Mouse (Mus musculus): ENCODE results near the gene Cux1. TPM values are rescaled to one million over a fixed set of nuclear protein-coding genes. Genes with fewer than 3 reads are reported as not detected.

The Cux1 gene
- total RNA-seq, 2 experiments from 2014 or later: 53.3 to 56.6 TPM

DNA sequence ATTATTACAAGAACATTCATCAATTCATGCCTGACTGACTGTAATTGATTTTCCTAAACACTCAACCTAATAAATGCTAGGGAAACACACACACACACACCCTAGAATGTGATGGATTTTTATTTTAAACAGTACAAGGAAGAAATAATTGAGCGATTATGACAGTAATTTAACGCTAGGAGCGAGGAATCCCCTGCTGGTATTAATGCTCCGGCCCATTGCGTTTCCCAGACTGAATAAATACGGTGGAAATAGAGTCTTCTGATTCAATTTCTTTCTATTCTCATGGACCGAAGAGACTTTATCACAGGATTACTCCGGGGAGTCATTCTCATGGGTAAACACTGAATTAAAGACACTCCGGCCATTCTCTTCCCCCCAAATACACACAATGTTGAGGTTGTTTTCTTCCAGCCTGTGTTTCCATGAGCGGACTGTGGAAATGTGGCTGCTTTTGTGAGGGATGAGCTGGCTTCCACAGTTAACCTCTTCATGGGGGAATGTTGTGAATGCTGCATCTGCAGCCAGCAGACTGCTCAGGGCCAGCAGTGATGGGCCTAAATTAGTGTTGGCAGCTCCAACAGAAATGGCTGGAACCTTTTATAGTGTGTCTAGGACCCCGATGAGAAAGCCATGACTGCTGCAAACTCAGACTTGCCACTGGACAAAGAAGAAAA lies 234.4 kb downstream of the Cux1 start:
- DNase-seq (ENCODE audit: low spot score in 2 of 2): no peak

DNA sequence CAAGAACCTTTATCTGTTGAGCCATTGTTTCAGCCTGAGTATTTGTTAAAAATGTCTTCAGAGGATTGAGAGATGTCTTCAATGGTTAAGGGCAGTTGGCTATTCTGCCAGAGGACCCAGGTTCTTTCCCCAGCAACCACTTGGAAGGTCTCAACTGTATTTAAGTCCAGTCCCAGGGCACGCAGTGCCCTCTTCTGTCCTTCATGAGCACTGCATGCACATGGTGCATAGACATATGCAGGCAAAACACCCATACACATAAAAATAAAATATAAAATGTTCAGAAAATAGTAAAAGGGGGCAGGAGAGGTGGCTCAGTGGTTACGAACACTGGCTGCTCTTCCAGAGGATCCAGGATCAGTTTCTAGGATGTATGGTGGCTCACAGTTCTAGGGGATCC lies 239.6 kb downstream of the Cux1 start:
- no peak for DNase-seq (ENCODE audit: low spot score in 2 of 2)

GRCm38 (mm10) chr5:136326626-136327025 lies 240.7 kb downstream of the Cux1 start:
- no peak for DNase-seq (ENCODE audit: low spot score in 2 of 2)

DNA sequence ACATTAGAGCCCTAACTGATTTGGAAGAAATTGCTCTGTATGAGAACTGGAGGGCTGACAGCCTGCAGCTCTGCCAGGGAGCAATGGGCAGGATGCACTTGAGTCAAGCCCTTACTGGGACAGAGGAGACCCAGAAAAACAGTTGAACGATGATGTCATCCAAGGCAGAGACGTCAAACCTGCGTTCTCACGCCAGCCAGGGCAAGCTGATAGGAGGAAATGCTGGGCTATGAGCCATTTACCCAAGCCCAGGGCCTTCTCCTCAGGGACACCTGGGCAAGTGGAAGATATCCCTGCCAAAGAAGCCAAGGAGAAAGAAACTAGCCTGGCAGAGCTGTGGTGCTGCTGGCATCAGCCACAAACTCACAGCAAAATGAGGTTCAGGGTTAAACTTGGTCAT lies 242.8 kb downstream of the Cux1 start:
- no peak for DNase-seq (ENCODE audit: low spot score in 2 of 2)

DNA sequence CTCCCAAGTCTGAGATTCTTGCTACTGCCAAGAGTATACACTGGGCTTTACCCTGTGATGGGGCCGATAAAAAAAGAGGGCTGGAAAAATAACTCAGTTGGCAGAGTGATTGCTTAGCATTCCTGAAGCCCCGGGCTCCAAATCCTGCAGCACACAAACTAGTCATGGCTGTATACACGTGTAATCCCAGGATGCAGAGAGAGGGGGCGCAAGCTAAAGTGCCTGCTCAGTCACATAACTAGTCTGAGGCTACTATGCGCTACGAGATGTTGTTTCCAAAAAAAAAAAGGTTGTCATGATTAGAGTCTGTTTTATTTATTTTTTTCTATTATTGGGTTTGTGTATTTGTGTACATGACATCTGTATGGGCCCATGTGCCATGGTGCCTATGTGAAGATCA lies 245.9 kb downstream of the Cux1 start:
- DNase-seq (ENCODE audit: low spot score in 2 of 2): peak in 1 of 2 experiments; percentile 24

DNA sequence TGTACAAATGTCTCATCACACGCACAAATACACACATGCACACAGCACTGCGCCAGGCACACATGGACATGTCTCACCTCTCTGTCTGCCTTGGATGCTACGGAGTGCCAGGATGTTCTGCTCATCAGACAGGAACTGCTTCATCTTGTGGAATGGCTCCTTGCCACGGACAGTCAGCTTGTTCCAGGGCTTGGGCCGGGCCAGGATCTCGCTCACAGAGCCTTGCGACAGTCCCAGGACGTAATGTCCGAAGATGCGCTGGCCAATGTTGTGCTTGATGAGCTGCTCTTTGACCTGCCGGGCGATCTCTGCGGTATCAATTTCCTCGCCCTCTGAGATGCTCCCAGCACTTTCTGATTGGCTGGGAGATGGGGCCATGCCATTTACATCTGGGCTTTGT lies 254.7 kb downstream of the Cux1 start:
- no peak for DNase-seq (ENCODE audit: low spot score in 2 of 2)

DNA sequence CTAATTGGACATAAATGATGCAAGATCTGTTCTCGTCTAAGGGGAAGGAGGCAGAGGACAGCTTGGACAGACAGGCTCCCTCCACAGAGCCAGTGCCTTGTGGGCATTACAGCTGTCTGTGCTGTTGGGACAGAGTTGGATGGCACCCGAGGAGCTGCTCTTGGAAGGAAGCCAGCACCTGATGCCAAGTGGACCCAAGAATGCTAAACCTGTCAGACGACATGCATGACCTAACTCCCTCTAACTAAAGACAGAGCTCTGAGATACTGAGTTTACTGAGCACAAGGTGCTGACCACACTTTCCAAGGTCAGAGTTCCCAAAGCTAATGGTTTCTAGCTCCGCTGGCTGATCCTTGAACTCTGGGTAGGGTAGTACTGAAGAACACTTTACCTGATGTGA lies 255.1 kb downstream of the Cux1 start:
- DNase-seq (ENCODE audit: low spot score in 2 of 2): no peak

- no peak for DNase-seq (ENCODE audit: low spot score in 2 of 2)
Observed at GRCm38 (mm10) chr5:136306254-136306653, 261.0 kb downstream of the Cux1 start.

GRCm38 (mm10) chr5:136303409-136303983 lies 263.8 kb downstream of the Cux1 start:
- DNase-seq (ENCODE audit: low spot score in 2 of 2): peak in 1 of 2 experiments; percentile 28

DNA sequence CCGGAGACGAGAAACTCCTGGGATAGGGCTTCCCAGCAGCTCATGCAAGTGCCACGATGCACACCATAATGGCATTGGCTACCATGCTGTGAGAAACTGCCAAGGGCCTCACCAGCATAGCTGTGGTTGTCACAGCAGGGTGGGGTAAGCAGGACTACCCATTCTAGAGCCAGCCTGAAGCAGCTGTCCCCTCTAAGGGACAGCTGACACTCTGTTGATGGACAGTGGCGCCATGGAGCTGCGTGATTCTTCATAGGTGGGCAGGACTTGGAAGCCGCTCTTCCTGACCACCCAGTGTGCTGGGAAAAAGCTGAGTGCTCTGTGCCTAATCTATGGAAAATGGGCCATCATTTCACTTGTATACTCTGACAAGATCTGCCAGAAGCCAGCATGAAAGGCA lies 266.4 kb downstream of the Cux1 start:
- DNase-seq (ENCODE audit: low spot score in 2 of 2): no peak

GRCm38 (mm10) chr5:136297691-136298090 lies 269.6 kb downstream of the Cux1 start:
- no peak for DNase-seq (ENCODE audit: low spot score in 2 of 2)

DNA sequence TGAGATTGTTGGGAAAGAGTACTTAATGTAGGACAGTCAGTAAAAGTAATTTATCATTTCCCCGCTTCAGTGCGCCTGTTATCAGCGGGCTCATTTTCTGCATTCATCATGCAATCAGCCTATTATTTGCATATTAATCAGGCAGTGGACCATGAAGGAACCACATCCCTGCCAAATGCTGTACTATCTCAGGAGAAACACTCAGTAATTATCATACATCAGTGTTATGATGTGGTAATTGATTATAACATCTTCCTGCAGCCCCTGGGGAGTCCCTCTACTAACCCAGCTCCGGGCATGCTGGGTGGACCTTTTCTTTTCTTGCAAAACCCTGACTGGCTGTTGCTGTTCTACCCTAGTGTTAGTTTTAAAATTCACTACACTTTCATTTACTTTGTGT lies 270.4 kb downstream of the Cux1 start:
- no peak for DNase-seq (ENCODE audit: low spot score in 2 of 2)

GRCm38 (mm10) chr5:136292971-136293418 lies 274.3 kb downstream of the Cux1 start:
- peak in 1 of 2 experiments; percentile 22 for DNase-seq (ENCODE audit: low spot score in 2 of 2)

DNA sequence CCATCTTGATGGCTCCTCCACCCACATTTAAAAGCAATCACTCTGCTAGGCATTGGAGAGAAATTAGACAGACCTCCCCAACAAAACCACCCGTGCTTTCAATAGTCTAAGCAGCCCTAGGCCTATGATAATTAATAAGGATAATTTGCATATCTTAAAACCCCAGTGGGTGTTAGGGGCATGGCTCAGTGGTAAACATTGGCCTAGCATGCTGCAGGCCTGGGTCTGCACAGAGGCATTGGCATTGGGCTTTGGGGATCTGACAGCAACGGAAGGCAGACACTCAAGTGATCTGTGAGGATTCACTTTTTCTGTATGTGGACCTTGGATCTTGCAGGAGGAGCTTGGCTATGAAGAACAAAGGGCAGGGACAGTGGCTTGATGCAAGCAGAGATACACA lies 274.9 kb downstream of the Cux1 start:
- DNase-seq (ENCODE audit: low spot score in 2 of 2): no peak

DNA sequence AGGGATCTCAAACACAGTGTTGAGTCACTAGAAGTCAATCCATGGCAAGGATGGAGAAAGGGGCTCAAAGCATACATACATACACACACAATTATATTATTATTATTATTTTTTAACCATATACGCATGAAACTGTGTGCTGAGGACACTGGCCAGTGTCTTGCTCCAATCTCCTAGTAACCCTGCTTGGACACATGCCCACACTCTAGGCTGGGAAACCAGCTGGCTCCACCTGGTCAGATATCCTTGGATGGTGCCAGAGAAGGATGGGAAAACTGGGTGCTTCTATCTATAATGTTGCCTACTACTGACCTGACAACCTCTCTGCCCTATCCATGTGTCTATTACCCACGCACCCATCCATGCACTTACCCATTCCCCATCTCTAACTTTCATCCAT lies 275.7 kb downstream of the Cux1 start:
- no peak for DNase-seq (ENCODE audit: low spot score in 2 of 2)

DNA sequence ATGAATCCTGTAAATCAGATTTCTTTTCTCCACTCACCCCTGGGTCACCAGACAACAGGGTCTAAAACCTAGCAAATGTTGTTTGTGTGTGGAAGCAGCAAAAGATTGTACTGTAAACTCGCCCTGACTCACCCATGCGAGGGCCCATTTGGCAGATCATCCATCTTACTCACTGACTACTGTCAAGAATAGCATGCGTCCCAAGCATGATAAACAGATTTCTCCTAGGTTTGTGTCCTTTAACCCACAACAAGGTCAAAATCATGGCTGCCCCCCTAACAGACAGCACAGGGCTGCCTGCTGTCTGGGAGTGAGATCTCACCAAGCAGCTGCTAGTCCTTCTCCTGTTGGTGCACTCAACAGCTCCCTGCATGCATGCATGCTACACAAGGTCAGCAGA lies 277.5 kb downstream of the Cux1 start:
- no peak for DNase-seq (ENCODE audit: low spot score in 2 of 2)

DNA sequence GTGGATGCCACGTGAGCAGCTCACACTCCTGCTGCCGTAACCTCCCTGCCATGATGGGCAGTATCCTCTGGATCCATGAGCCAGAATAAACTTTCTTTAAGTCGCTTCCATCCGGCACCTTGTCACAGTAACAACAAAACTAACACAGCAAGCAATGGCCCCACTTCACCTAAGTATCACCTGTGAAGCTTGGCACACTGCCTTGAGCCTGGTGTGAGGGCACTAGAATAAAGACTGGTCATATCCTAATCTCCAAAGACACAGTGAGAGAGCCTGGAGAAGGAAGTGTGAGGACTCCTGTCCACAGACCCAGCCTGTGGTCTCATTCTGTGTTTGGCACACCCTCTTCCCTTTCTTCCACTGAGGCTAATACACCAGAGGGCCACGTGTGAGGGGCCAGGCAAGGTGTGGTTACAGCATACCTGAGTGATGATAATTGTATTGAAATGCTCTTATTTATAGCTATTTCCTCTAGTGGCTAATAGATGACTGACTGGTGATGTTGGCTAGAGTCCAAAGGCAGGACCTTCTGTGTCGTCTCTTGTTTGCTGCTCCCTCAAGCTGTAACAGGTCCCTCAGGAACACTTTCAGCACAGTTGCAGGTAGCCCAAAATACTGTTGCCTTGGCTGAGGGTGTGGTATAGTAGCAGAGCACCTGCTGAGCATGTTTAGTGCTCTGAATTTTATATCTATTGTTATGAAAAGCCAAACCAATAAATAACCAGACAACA lies 278.8 kb downstream of the Cux1 start:
- no peak for DNase-seq (ENCODE audit: low spot score in 2 of 2)

GRCm38 (mm10) chr5:136286566-136286965 lies 280.7 kb downstream of the Cux1 start:
- DNase-seq (ENCODE audit: low spot score in 2 of 2): no peak

DNA sequence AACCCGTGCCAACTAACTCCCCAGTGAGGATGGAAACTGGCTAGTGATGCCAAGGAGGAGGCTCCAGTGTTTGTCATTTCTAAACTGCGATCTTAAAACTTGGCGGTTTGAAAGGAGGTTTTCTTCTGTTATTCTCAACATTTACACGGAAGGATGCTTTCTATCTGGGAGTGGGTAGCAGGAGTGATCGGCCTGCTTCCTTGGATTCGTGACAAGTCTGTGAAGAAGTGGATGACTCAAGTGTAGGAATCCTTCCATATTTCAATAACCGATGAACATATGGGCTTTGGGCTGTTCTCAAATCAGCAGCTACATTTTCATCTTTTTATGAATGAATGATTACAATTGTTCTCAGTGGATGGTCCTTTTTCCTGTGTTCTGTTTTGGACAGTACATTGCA lies 282.2 kb downstream of the Cux1 start:
- no peak for DNase-seq (ENCODE audit: low spot score in 2 of 2)

DNA sequence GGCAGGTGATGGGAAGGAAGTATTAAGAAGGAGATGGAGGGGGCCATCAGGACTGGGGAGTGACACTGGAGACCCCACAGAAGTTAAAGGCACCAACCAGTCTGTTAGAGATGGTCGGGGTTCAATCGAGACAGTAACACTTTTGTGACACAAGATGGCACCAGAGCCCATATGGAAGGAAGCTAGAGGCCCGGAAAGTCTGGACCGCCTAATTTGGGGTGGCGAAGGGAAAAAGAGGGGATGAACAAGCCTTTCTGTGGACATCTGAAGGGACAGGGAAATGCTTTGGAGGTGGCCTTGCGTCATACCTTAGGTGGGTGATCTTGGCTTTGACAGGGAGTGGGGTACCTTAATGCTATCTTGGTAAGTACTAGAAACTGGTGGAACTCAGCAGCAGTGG lies 285.9 kb downstream of the Cux1 start:
- DNase-seq (ENCODE audit: low spot score in 2 of 2): peak; percentile 42 to 57

DNA sequence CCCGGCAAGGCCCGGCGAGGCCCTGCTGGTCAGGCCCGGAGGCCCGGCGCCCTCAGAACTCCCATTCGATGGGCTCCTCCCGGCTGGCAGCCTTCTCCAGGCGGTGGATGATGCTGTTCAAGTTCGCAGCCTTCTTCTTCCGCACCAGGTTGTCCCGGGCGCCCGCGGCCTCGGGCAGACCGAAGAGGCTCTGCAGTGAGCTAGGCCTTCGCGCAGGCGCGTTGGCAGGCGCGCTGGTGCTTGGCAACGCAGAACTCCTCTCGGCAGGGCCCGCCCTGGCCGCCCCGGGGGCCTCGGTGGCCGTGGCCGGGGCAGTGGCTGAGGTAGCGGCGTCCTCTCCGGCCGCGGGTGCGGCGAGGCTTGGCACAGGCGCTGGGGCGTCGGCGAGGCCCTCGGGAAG lies 292.6 kb downstream of the Cux1 start:
- DNase-seq (ENCODE audit: low spot score in 2 of 2): no peak

DNA sequence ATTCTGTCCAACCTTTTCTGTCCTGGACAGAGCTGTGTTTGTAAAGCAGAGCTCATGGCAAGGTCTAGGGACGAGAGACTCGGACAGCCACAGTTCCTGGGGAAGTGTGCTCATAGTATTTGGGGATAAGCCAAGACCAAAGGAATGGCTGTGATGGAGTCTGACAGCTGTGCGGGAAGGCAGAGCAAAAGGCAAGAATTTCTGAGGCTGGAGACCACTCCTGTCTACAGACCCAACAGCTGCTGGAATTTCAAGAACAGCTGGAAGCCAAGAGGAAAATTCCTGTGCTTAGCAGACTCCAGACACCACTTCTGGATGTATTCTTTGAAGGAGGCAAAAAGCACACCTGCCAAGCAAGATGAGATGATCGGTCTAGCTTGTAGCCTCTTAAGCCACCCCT lies 297.4 kb downstream of the Cux1 start:
- DNase-seq (ENCODE audit: low spot score in 2 of 2): no peak

- no peak for DNase-seq (ENCODE audit: low spot score in 2 of 2)
Observed at GRCm38 (mm10) chr5:136266077-136266476, 301.2 kb downstream of the Cux1 start.

Data from layer of hippocampus, postnatal 10 days (tissue).